Mouse (Mus musculus) embryonic fibroblast, embryonic 13.5 days (primary cell): Measurements from ENCODE around the gene Aspm.

Experiments
- CTCF ChIP-seq: IDR thresholded peaks from 2 replicates; pipeline ENCODE4 v1.5.1; 2011; ENCODE audit warnings: mild to moderate bottlenecking, control low read depth, low read length, moderate library complexity, borderline replicate concordance; ENCODE audit not compliant: insufficient read depth
- POLR2A ChIP-seq: IDR thresholded peaks from 2 replicates; pipeline ENCODE4 v1.6.1; 2011; ENCODE audit warnings: low read depth, mild to moderate bottlenecking, control low read depth, low read length, moderate library complexity

- TF ChIP-seq POLR2A (no peak), CTCF (no peak)
Measured at GRCm38 (mm10) chr1:139423931-139424330, 30.6 kb upstream of the Aspm start.
